Mouse (Mus musculus) stomach, postnatal 0 days (tissue): ENCODE data around the gene Shc1. TPM values are rescaled to one million over a fixed set of nuclear protein-coding genes. Genes with fewer than 3 reads are reported as not detected.

Source experiments
- ATAC-seq: fragments of 200-750 bp; cut with Nextera tagmentation; 2 replicates; pipeline ENCODE4 v1.8.0; 2017; ENCODE audit not compliant: low FRiP score, low TSS enrichment
- DNase-seq: peaks from one replicate; pipeline ENCODE4 v3.0.0-alpha.2; 2016; ENCODE audit warnings: low spot score
- H3K27ac ChIP-seq: fragments of 300-500 bp; sonication (generic); replicated peaks from 2 replicates; pipeline ENCODE4 v1.5.1; 2014; ENCODE audit warnings: mild to moderate bottlenecking, control low read depth
- H3K27me3 ChIP-seq: fragments of 300-500 bp; sonication (generic); 2 replicates; pipeline ENCODE4 v1.6.1; 2014; ENCODE audit warnings: low read length; ENCODE audit not compliant: control insufficient read depth, insufficient read depth
- H3K36me3 ChIP-seq: fragments of 300-500 bp; sonication (generic); 2 replicates; pipeline ENCODE4 v1.6.1; 2014; ENCODE audit warnings: low read length, mixed read lengths; ENCODE audit not compliant: control insufficient read depth, insufficient read depth
- H3K4me1 ChIP-seq: fragments of 300-500 bp; sonication (generic); replicated peaks from 2 replicates; pipeline ENCODE4 v1.6.1; 2014; ENCODE audit warnings: antibody characterized with exemption; ENCODE audit not compliant: control insufficient read depth, insufficient read depth
- H3K4me2 ChIP-seq: fragments of 300-500 bp; sonication (generic); replicated peaks from 2 replicates; pipeline ENCODE4 v1.6.1; 2014; ENCODE audit warnings: low read depth, mild to moderate bottlenecking, control low read depth, moderate library complexity
- H3K4me3 ChIP-seq: fragments of 300-500 bp; sonication (generic); 2 replicates; pipeline ENCODE4 v1.5.1; 2014; ENCODE audit warnings: low read depth, low read length, control low read depth
- H3K9ac ChIP-seq: fragments of 300-500 bp; sonication (generic); 2 replicates; pipeline ENCODE4 v1.6.1; 2014; ENCODE audit warnings: mild to moderate bottlenecking, low read length, control low read depth, mixed read lengths
- H3K9me3 ChIP-seq: fragments of 300-500 bp; sonication (generic); 2 replicates; pipeline ENCODE4 v1.6.1; 2016; ENCODE audit warnings: low read length; ENCODE audit not compliant: control insufficient read depth
- CTCF ChIP-seq: IDR thresholded peaks from 2 replicates; pipeline ENCODE4 v1.5.1; 2016; ENCODE audit warnings: antibody characterized with exemption, low read depth, mild to moderate bottlenecking, moderate library complexity
- EP300 ChIP-seq: optimal IDR thresholded peaks from 2 replicates; pipeline ENCODE3; 2016; ENCODE audit warnings: antibody characterized with exemption
- WGBS: fragments of 180-500 bp; shearing (Covaris S2); extraction: QIAGEN DNeasy Blood & Tissue Kit; methylation state at CpG from one replicate; pipeline ENCODE4 v1.1.7; 2014; 5-methylcytosine and 5-hydroxymethylcytosine counted together
- polyA plus RNA-seq: library from polyadenylated mRNA; unstranded; fragments of >200 nt; fragmentation: Nextera tagmentation; extraction: Ambion mirVana; gene quantifications from 2 replicates; pipeline ENCODE4 v1.2.1, GENCODE M21; 2015

Shc1 gene
- polyA plus RNA-seq, 1 experiment from 2014 or later = 42.6 TPM

GRCm38 (mm10) chr3:89410864-89411263, 7.4 kb upstream of the Shc1 start:
- no peak for ATAC-seq
- H3K4me3 ChIP-seq = peak overlapping the region; percentile 58
- H3K9ac ChIP-seq = peak overlapping the region; percentile 64
- peaks cover 7% of the 10 kb centered on the region for H3K36me3 ChIP-seq
- no peaks in the 10 kb centered on the region for H3K27me3 ChIP-seq
- DNase-seq = no peak
- H3K4me1 ChIP-seq = peaks cover 3% of the 10 kb centered on the region
- no peaks in the 10 kb centered on the region for H3K9me3 ChIP-seq
- H3K4me2 ChIP-seq = peak overlapping the region; percentile 66
- WGBS = 79% methylated on average over 10 of the region's 10 CpGs
- no peak for TF ChIP-seq CTCF
- no peak for TF ChIP-seq EP300
- no peak overlapping the region for H3K27ac ChIP-seq

- H3K36me3 ChIP-seq = peaks cover 8% of the 10 kb centered on the region
- no peaks in the 10 kb centered on the region for H3K9me3 ChIP-seq
- H3K4me3 ChIP-seq = peak within 1 kb of the TSS; percentile 58
- DNase-seq (peak; percentile 95), ATAC-seq (peak; percentile 98)
- peak within 1 kb of the TSS; percentile 64 for H3K9ac ChIP-seq
- 6% methylated on average over 28 of the region's 28 CpGs for WGBS
- H3K27me3 ChIP-seq = no peaks in the 10 kb centered on the region
- peak within 1 kb of the TSS; percentile 66 for H3K4me2 ChIP-seq
- peak within 1 kb of the TSS; percentile 61; the same call in 1 of the 2 replicates for H3K27ac ChIP-seq
- H3K4me1 ChIP-seq = peaks cover 3% of the 10 kb centered on the region
- TF ChIP-seq EP300 = peak; percentile 87
- no peak for TF ChIP-seq CTCF
Observed at GRCm38 (mm10) chr3:89411490-89412393, 6.5 kb upstream of the Shc1 start, which contains the start of gene Flad1. Flad1 (minus strand) TSS chr3:89411870.

DNA sequence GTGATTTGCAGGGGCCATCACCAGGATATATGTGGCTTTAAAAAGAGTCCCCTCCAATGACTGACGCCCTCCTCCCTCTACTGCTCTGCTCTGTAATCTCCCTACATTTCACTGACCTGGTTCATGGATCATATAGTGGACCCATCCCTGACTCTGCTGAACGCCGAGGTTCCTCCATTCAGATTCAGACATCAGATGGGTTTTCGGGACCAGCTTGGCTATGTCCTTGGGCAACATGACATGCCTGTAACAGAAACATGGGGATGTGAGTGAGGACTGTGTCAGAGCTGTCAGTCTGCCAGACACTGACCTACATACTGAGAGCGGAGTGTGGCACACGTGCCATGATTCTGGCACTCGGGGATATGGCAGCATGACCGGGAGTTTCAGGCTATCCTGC, 2.1 kb upstream of the Shc1 start:
- ATAC-seq (no peak), DNase-seq (no peak)
- no peak overlapping the region for H3K9ac ChIP-seq
- no peak overlapping the region for H3K27ac ChIP-seq
- H3K27me3 ChIP-seq = no peaks in the 10 kb centered on the region
- no peaks in the 10 kb centered on the region for H3K9me3 ChIP-seq
- no peak overlapping the region for H3K4me2 ChIP-seq
- H3K36me3 ChIP-seq = peaks cover 3% of the 10 kb centered on the region; the same call in 1 of the 2 replicates
- H3K4me1 ChIP-seq = peaks cover 7% of the 10 kb centered on the region
- TF ChIP-seq CTCF = no peak
- TF ChIP-seq EP300 = no peak
- 96% methylated on average over 8 of the region's 8 CpGs for WGBS
- H3K4me3 ChIP-seq = no peak overlapping the region

DNA sequence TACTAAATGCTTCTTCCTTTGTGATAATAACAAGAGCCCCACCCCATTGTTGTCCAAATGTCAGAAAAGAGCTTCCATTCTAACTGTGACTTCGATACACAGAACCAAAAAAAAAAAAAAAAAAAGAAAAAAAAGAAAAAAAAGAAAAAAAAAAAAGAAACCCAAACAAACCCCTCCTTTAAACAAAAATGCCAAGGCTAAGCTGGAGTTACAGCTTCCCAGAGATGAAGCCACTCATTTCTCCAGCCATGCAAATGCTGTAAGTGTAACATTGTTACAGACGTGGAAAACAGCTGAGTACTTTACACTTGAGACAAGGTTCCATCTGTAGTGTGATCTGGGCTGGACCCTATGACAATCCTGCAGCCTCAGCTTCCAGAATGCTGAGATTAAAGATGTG, 1.1 kb upstream of the Shc1 start:
- Histone ChIP-seq H3K27me3 (no peaks in the 10 kb centered on the region), H3K9me3 (no peaks in the 10 kb centered on the region), H3K9ac (no peak overlapping the region; the same call in 1 of the 2 replicates), H3K36me3 (peaks cover 3% of the 10 kb centered on the region; the same call in 1 of the 2 replicates), H3K4me2 (peak overlapping the region; percentile 68), H3K4me3 (peak overlapping the region; percentile 69), H3K27ac (no peak overlapping the region), H3K4me1 (peaks cover 6% of the 10 kb centered on the region)
- ATAC-seq (no peak), DNase-seq (no peak)
- 23% methylated on average over 2 of the region's 2 CpGs for WGBS
- no peak for TF ChIP-seq EP300

- Histone ChIP-seq H3K27me3 (no peaks in the 10 kb centered on the region), H3K27ac (peak overlapping the region; percentile 74), H3K9ac (peak overlapping the region; percentile 43), H3K36me3 (peaks cover 3% of the 10 kb centered on the region; the same call in 1 of the 2 replicates), H3K4me3 (peak overlapping the region; percentile 69), H3K4me1 (peaks cover 6% of the 10 kb centered on the region), H3K4me2 (peak overlapping the region; percentile 68), H3K9me3 (no peaks in the 10 kb centered on the region)
- no peak for TF ChIP-seq EP300
- TF ChIP-seq CTCF = no peak
- no peak for DNase-seq
- WGBS = 1% methylated on average over 20 of the region's 20 CpGs
- ATAC-seq = no peak
Observed at GRCm38 (mm10) chr3:89417840-89418169, 438 bp upstream of the Shc1 start.

GRCm38 (mm10) chr3:89418861-89419250, 613 bp downstream of the Shc1 start:
- peak overlapping the region; percentile 88 for H3K9ac ChIP-seq
- no peaks in the 10 kb centered on the region for H3K27me3 ChIP-seq
- ATAC-seq (peak; percentile 40; the same call in 1 of the 2 replicates), DNase-seq (peak; percentile 88)
- WGBS = under 1% methylated on average over 16 of the region's 16 CpGs
- H3K9me3 ChIP-seq = no peaks in the 10 kb centered on the region
- peaks cover 6% of the 10 kb centered on the region for H3K4me1 ChIP-seq
- peaks cover 4% of the 10 kb centered on the region; the same call in 1 of the 2 replicates for H3K36me3 ChIP-seq
- H3K27ac ChIP-seq = peak overlapping the region; percentile 99
- TF ChIP-seq EP300 (no peak), CTCF (no peak)
- H3K4me2 ChIP-seq = peak overlapping the region; percentile 81
- peak overlapping the region; percentile 69 for H3K4me3 ChIP-seq
